Mouse (Mus musculus) T-helper 17 cell (primary cell): ENCODE measurements at regions not wholly inside any gene's neighbourhood (a gene's known extent, or its start where the extent isn't known, plus 50 kb on each side); places are given as distances from the start of the nearest gene placed in this dataset.

Experiments
- in situ Hi-C, 2 experiments: fragments of 300-600 bp; cut with MboI, MseI; formaldehyde crosslinking; loops; 1 replicate in 1 of 2; 2 replicates in 1 of 2; pipeline ENCODE4 v1.15.1; 2025; ENCODE audit warnings: high pct_unique_total_duplicates in 2 of 2

GRCm38 (mm10) chr5:47508689-47509301 lies 474.1 kb upstream of the Slit2 start:
- in situ Hi-C loops = loop anchor here in 1 of 2 experiments (25.0 kb wide), 1 partner anchor 1721 kb away; no protein-coding TSS in a partner anchor

GRCm38 (mm10) chr5:47522161-47522942 lies 460.6 kb upstream of the Slit2 start:
- in situ Hi-C loops = loop anchor here in 1 of 2 experiments (25.0 kb wide), 1 partner anchor 1735 kb away; no protein-coding TSS in a partner anchor

DNA sequence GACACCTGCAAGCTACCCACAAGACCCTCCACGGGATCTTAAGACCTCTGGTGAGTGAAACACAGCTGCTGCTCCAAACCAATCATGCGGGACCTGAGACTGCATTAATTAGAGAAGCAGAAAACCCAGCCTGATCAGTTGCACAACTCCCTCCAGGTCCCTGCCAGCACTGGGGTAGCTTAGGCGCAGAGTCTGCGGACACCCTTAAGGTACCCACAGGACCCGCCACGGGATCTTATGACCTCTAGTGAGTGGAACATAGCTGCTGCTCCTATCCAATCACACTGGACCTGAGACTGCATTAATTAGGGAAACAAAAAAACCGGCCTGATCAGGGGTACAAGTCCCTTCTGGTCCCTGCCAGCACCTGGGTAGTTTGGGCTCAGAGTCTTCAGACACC lies 454.3 kb upstream of the Slit2 start:
- in situ Hi-C loops = no loop called here

DNA sequence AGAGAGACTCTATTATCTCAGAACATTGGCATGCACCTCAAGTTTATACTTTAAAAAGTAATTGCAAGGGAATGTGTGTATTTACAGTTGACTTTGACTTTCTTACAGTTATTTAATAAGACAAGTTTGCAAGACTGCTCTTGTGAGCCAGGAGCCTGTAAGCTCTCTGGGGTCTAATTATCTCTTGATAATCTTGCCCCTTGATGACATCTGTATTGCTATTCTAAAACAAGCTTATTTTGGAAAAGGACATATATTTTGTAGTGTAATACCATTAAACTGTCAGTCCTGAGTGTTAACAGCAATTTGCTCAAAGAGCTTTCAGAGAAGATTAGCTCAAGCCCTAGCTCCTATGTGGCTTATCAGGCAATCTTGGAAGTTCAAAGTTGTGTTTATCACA lies 445.4 kb upstream of the Slit2 start:
- in situ Hi-C loops = no loop called here

- in situ Hi-C loops = no loop called here
These were observed 440.7 kb upstream of the Slit2 start for GRCm38 (mm10) chr5:47542248-47542647.

DNA sequence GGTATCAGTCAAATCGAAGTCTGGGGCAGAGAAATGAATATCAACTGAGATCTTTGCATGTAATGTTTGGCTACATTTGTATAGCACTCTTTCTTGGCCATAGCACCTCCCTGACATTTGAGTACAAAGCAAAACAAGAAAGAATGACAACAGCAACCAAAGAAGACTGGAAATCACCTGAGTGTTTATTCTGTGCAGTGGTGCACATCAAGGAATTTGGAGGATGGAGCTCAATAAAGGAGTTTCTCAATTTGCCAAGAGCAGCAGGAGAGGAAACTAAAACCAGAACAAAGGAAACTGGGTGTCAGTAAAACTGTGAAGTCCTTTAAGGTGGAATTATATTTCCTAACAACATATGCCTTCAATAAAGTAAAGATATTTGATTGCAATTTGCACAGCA lies 426.2 kb upstream of the Slit2 start:
- in situ Hi-C loops = no loop called here

- in situ Hi-C loops = no loop called here
These were observed 425.7 kb upstream of the Slit2 start for GRCm38 (mm10) chr5:47557152-47557800.
